Mouse (Mus musculus) MEL (cell line): ENCODE measurements around the gene Tmem116. TPM values are rescaled to one million over a fixed set of nuclear protein-coding genes. Genes with fewer than 3 reads are reported as not detected.

Experiments used
- DNase-seq: peaks from one replicate; pipeline ENCODE4 v3.0.0; 2011; ENCODE audit warnings: low read depth, low spot score
- H3K27ac ChIP-seq: 2 replicates; pipeline ENCODE4 v1.5.1; 2012; ENCODE audit warnings: low read depth, mild to moderate bottlenecking, control low read depth, low read length, moderate library complexity; ENCODE audit not compliant: control insufficient read depth
- H3K27me3 ChIP-seq, 2 experiments: fragments of 150-350 bp in 1 of 2; sonication (generic) in 1 of 2; 2 replicates each; pipeline ENCODE4 v1.6.1; 2012; ENCODE audit warnings: low read length in 2 of 2, mild to moderate bottlenecking in 2 of 2, improper control_type of control experiment in 1 of 2, moderate library complexity in 1 of 2; ENCODE audit not compliant: insufficient read depth in 2 of 2, control insufficient read depth in 1 of 2
- H3K36me3 ChIP-seq, 2 experiments: 2 replicates each; pipeline ENCODE4 v1.6.1; 2012 to 2014; ENCODE audit warnings: low read length in 2 of 2, improper control_type of control experiment in 1 of 2, inconsistent platforms in 1 of 2, mild to moderate bottlenecking in 1 of 2; ENCODE audit not compliant: insufficient read depth in 2 of 2, control insufficient read depth in 1 of 2
- H3K4me1 ChIP-seq, 2 experiments: fragments of 150-350 bp in 1 of 2; sonication (generic) in 1 of 2; 2 replicates each; pipeline ENCODE4 v1.6.1; 2012; ENCODE audit warnings: low read length in 2 of 2, improper control_type of control experiment in 1 of 2, mild to moderate bottlenecking in 1 of 2; ENCODE audit not compliant: insufficient read depth in 2 of 2, control insufficient read depth in 1 of 2
- H3K4me3 ChIP-seq, 2 experiments: fragments of 150-350 bp in 1 of 2; sonication (generic) in 1 of 2; 2 replicates each; pipeline ENCODE4 v1.5.1; 2012; ENCODE audit warnings: low read depth in 2 of 2, low read length in 2 of 2, mild to moderate bottlenecking in 2 of 2, moderate library complexity in 2 of 2, control low read depth in 1 of 2, improper control_type of control experiment in 1 of 2; ENCODE audit not compliant: control insufficient read depth in 1 of 2, insufficient read depth in 1 of 2
- H3K79me2 ChIP-seq: 2 replicates; pipeline ENCODE4 v1.6.1; 2012; ENCODE audit warnings: mild to moderate bottlenecking, low read length, moderate library complexity; ENCODE audit not compliant: control insufficient read depth, poor library complexity, insufficient read depth
- H3K9ac ChIP-seq: 2 replicates; pipeline ENCODE4 v1.6.1; 2012; ENCODE audit warnings: low read depth, mild to moderate bottlenecking, control low read depth, low read length, moderate library complexity; ENCODE audit not compliant: control insufficient read depth, poor library complexity, severe bottlenecking
- H3K9me3 ChIP-seq: fragments of 150-350 bp; sonication (generic); replicated peaks from 2 replicates; pipeline ENCODE4 v1.6.1; 2012; ENCODE audit warnings: mild to moderate bottlenecking, low read length, improper control_type of control experiment, moderate library complexity; ENCODE audit not compliant: insufficient read depth
- BHLHE40 ChIP-seq: IDR thresholded peaks from 2 replicates; pipeline ENCODE4 v1.6.1; 2012; ENCODE audit warnings: low read depth, mild to moderate bottlenecking, inconsistent platforms, low read length, improper control_type of control experiment, borderline replicate concordance
- CHD1 ChIP-seq: IDR thresholded peaks from 2 replicates; pipeline ENCODE4 v1.6.1; 2012; ENCODE audit warnings: low read depth, mild to moderate bottlenecking, inconsistent platforms, low read length, improper control_type of control experiment
- CTCF ChIP-seq, 3 experiments: IDR thresholded peaks in 2 of 3; conservative IDR thresholded peaks in 1 of 3; 2 replicates each; pipeline ENCODE4 v1.5.1; 2011 to 2012; ENCODE audit warnings: low read length in 3 of 3, low read depth in 2 of 3, mild to moderate bottlenecking in 2 of 3, improper control_type of control experiment in 1 of 3, inconsistent platforms in 1 of 3, mixed read lengths in 1 of 3, moderate library complexity in 1 of 3; ENCODE audit not compliant: control insufficient read depth in 1 of 3, insufficient read depth in 1 of 3, poor library complexity in 1 of 3, severe bottlenecking in 1 of 3
- ELF1 ChIP-seq: IDR thresholded peaks from 2 replicates; pipeline ENCODE4 v1.6.1; 2014; ENCODE audit warnings: low read depth, mild to moderate bottlenecking, inconsistent platforms, low read length, improper control_type of control experiment, moderate library complexity
- EP300 ChIP-seq, 2 experiments: IDR thresholded peaks; 2 replicates each; pipeline ENCODE4 v1.6.1; 2011; ENCODE audit warnings: improper control_type of control experiment in 2 of 2, low read length in 2 of 2, low read depth in 1 of 2, mild to moderate bottlenecking in 1 of 2
- MAFK ChIP-seq: IDR thresholded peaks from 2 replicates; pipeline ENCODE4 v1.6.1; 2011; ENCODE audit warnings: low read depth, mild to moderate bottlenecking, low read length, improper control_type of control experiment, borderline replicate concordance
- NRF1 ChIP-seq: IDR thresholded peaks from 2 replicates; pipeline ENCODE4 v1.6.1; 2014; ENCODE audit warnings: low read depth, mild to moderate bottlenecking, inconsistent platforms, low read length, improper control_type of control experiment, moderate library complexity; ENCODE audit not compliant: poor library complexity, insufficient read depth, severe bottlenecking
- SMC3 ChIP-seq: IDR thresholded peaks from 2 replicates; pipeline ENCODE4 v1.6.1; 2011; ENCODE audit warnings: low read depth, low read length, improper control_type of control experiment
- TAL1 ChIP-seq: IDR thresholded peaks from 2 replicates; pipeline ENCODE4 v1.6.1; 2012; ENCODE audit warnings: mild to moderate bottlenecking, inconsistent platforms, low read length, moderate library complexity, mixed read lengths
- USF2 ChIP-seq, 2 experiments: IDR thresholded peaks; 2 replicates each; pipeline ENCODE4 v1.6.1; 2011 to 2012; ENCODE audit warnings: improper control_type of control experiment in 2 of 2, low read length in 2 of 2, borderline replicate concordance in 1 of 2, inconsistent platforms in 1 of 2, low read depth in 1 of 2, mild to moderate bottlenecking in 1 of 2; ENCODE audit not compliant: insufficient read depth in 1 of 2
- ZC3H11A ChIP-seq: IDR thresholded peaks from 2 replicates; pipeline ENCODE4 v1.6.1; 2012; ENCODE audit warnings: low read depth, mild to moderate bottlenecking, inconsistent platforms, low read length, improper control_type of control experiment
- ZKSCAN1 ChIP-seq: IDR thresholded peaks from 2 replicates; pipeline ENCODE4 v1.6.1; 2012; ENCODE audit warnings: low read depth, mild to moderate bottlenecking, inconsistent platforms, low read length, improper control_type of control experiment, moderate library complexity
- ZNF384 ChIP-seq: IDR thresholded peaks from 2 replicates; pipeline ENCODE4 v1.6.1; 2012; ENCODE audit warnings: low read depth, mild to moderate bottlenecking, inconsistent platforms, low read length, improper control_type of control experiment
- polyA plus RNA-seq, 2 experiments: library from polyadenylated mRNA; stranded (reverse) in 1 of 2; unstranded in 1 of 2; fragments of >175 nt in 1 of 2; fragments of >200 nt in 1 of 2; gene quantifications; 2 replicates each; pipeline versions ENCODE4 v1.2.1 to v1.2.4; 2012; ENCODE audit warnings: low replicate concordance in 2 of 2, low read depth in 1 of 2; ENCODE audit not compliant: insufficient read length in 2 of 2, insufficient read depth in 1 of 2, missing spikeins in 1 of 2
- total RNA-seq: library from RNA; depleted of rRNA; stranded (reverse); fragments of 300-350 nt; gene quantifications from 2 replicates; pipeline ENCODE4 v1.2.3, GENCODE M21; 2012

Tmem116 gene
- total and polyA plus RNA-seq, 3 experiments: 1.7 to 2.6 TPM; not detected in 1

DNA sequence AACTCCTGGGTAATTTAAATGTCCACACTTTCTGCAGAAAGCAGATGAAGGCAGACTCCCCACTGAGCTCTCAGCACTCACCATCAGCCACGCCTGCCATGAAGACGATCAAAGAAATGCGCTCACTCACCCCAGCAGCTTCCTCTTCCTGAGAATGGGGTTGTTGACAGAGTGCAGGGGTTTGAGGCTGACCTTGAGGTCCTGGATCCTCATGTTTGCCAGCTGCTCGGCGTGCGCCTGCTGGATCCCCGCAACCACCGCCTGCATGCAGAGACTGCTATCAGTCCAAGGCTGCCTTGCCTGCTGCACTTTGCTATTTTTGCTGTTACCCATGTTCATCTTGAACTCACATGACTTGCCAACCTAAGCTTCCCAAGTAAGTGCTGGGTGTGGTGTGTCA is 75.3 kb downstream of the Tmem116 start:
- no peaks in the 10 kb centered on the region for H3K27me3 ChIP-seq
- no peaks in the 10 kb centered on the region for H3K79me2 ChIP-seq
- H3K27ac ChIP-seq: no peak overlapping the region

DNA sequence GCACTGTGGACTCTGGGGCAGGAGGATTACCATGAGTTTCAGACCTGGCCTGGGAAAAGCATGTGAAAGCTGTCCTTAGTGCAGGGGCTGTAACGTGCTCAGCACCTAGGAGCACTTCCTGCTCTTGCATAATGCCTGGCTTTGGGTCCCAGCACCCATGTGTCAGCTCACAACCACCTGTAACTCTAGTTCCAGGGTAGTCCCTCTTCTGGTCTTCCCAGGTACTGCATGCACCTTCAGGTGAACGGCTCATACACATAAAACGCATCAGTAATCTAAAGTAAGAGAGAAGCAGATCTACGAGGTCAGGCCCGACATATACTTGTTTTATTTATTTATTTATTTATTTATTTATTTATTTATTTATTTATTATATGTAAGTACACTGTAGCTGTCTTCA is 82.8 kb downstream of the Tmem116 start:
- no peaks in the 10 kb centered on the region for H3K9me3 ChIP-seq
- no peak overlapping the region for H3K9ac ChIP-seq
- H3K27me3 ChIP-seq: no peaks in the 10 kb centered on the region
- TF ChIP-seq CTCF (IDR thresholded peaks at IDR 0.05 in 2 of 3, conservative IDR thresholded peaks at IDR 0.05 in 1 of 3; ENCODE audit: control insufficient read depth in 1 of 3, insufficient read depth in 1 of 3, low read depth in 2 of 3, low read length in 3 of 3, poor library complexity in 1 of 3, severe bottlenecking in 1 of 3) (peak; percentile 28 to 71 (median 52); a peak in 5 of 6 replicates), ZKSCAN1 (no peak), ELF1 (no peak), SMC3 (peak; percentile 42), NRF1 (no peak), EP300 (IDR thresholded peaks at IDR 0.05; ENCODE audit: low read depth in 1 of 2, low read length in 2 of 2) (no peak), USF2 (IDR thresholded peaks at IDR 0.05; ENCODE audit: borderline replicate concordance in 1 of 2, insufficient read depth in 1 of 2, low read depth in 1 of 2, low read length in 2 of 2) (no peak)
- H3K4me3 ChIP-seq: no peak overlapping the region
- H3K4me1 ChIP-seq: no peaks in the 10 kb centered on the region
- H3K36me3 ChIP-seq: peaks cover 0 to 22% of the 10 kb centered on the region in 2 experiments; a peak in 2 of 4 replicates
- H3K79me2 ChIP-seq: no peaks in the 10 kb centered on the region
- peak; percentile 70 for DNase-seq
- no peak overlapping the region for H3K27ac ChIP-seq

More for the DNA sequence above, 75.3 kb downstream of the Tmem116 start:
- Histone ChIP-seq H3K4me3 (no peak overlapping the region), H3K9me3 (no peaks in the 10 kb centered on the region), H3K4me1 (no peaks in the 10 kb centered on the region), H3K9ac (no peak overlapping the region), H3K36me3 (peaks cover 0 to 14% of the 10 kb centered on the region in 2 experiments; a peak in 2 of 4 replicates)
- no peak for DNase-seq
- TF ChIP-seq SMC3 (no peak), BHLHE40 (no peak), ZC3H11A (no peak), MAFK (no peak), ZNF384 (no peak), CHD1 (no peak), TAL1 (no peak), EP300 (IDR thresholded peaks at IDR 0.05; ENCODE audit: low read depth in 1 of 2, low read length in 2 of 2) (no peak)

DNA sequence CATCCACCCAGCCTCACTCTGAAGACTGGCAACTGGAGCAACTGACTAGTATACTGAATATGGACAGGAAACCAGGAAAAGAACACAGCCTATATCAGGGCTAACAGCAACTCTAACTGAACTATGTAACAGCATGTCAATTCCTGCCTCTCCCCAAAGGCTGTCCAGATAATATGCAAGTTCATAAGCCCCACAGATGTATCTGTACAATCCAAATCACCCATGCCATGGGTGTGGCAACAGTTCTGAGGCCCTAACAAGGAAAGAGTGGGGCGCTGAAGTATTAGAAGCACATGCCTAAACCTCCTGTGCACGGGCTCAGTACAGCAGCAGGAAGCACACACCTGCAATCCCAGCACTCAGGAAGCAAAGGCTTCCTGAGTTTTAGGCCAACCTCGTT is 83.4 kb downstream of the Tmem116 start:
- no peak for DNase-seq
- H3K36me3 ChIP-seq: peaks cover 0 to 22% of the 10 kb centered on the region in 2 experiments; a peak in 2 of 4 replicates
- H3K27ac ChIP-seq: no peak overlapping the region
- H3K9me3 ChIP-seq: no peaks in the 10 kb centered on the region
- H3K27me3 ChIP-seq: no peaks in the 10 kb centered on the region
- TF ChIP-seq EP300 (IDR thresholded peaks at IDR 0.05; ENCODE audit: low read depth in 1 of 2, low read length in 2 of 2) (peak in 1 of 2 experiments; percentile 16; a peak in 1 of 4 replicates), BHLHE40 (no peak)
- no peak overlapping the region for H3K9ac ChIP-seq
- 0 out of 2 replicates have a peak, but pooled peaks cover 2% of the 10 kb centered on the region for H3K79me2 ChIP-seq
- H3K4me3 ChIP-seq: no peak overlapping the region
- H3K4me1 ChIP-seq: no peaks in the 10 kb centered on the region
